Mouse (Mus musculus) macrophage (primary cell): ENCODE measurements around the gene A730049H05Rik. TPM values are rescaled to one million over a fixed set of nuclear protein-coding genes. Genes with fewer than 3 reads are reported as not detected.

ENCODE experiments used
- H3K27ac ChIP-seq: fragments of 350-480 bp; formaldehyde crosslinking; 2 replicates; pipeline ENCODE4 v1.9.0; 2021
- H3K36me3 ChIP-seq: fragments of 350-480 bp; formaldehyde crosslinking; 2 replicates; pipeline ENCODE4 v1.9.0; 2021; ENCODE audit errors: inconsistent target
- H3K4me3 ChIP-seq: fragments of 350-480 bp; formaldehyde crosslinking; 2 replicates; pipeline ENCODE4 v1.9.0; 2021; ENCODE audit errors: inconsistent target
- H3K79me2 ChIP-seq: fragments of 350-480 bp; formaldehyde crosslinking; 2 replicates; pipeline ENCODE4 v1.9.0; 2021; ENCODE audit errors: inconsistent target
- WGBS: methylation state at CpG from one replicate; pipeline ENCODE4 v1.1.7; 2026; ENCODE audit warnings: inconsistent platforms; ENCODE audit not compliant: missing documents; 5-methylcytosine and 5-hydroxymethylcytosine counted together
- polyA plus RNA-seq: library from polyadenylated mRNA; stranded (reverse); fragments of 250-400 nt; gene quantifications from 3 replicates; pipeline ENCODE4 v1.2.4, GENCODE M21; 2018; ENCODE audit warnings: inconsistent platforms

A730049H05Rik gene
- polyA plus RNA-seq, 1 experiment from 2014 or later: not detected

DNA sequence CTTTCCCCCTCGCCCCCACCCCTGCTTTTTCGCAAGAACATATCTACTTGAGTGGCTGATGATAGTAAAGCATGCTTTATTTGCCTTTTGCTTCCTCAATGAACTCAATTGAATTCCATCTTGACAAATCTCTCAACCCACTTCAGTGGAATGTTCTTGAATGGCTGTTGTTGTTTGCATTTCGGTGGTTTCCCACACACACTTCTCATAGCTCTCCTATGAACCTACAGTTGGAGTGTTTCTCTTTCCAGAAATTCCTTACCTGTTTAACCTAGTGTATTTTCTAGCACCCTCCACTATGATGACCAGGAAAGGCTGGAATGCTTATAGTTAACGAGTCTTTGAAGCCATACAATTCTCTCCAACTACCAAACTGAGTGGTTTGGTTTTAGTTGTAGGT is 38.6 kb downstream of the A730049H05Rik start:
- no peak overlapping the region for H3K27ac ChIP-seq
- WGBS: 93% methylated on average over 4 of the region's 4 CpGs
- no peaks in the 10 kb centered on the region for H3K36me3 ChIP-seq
- H3K4me3 ChIP-seq: no peak overlapping the region
- H3K79me2 ChIP-seq: no peaks in the 10 kb centered on the region

DNA sequence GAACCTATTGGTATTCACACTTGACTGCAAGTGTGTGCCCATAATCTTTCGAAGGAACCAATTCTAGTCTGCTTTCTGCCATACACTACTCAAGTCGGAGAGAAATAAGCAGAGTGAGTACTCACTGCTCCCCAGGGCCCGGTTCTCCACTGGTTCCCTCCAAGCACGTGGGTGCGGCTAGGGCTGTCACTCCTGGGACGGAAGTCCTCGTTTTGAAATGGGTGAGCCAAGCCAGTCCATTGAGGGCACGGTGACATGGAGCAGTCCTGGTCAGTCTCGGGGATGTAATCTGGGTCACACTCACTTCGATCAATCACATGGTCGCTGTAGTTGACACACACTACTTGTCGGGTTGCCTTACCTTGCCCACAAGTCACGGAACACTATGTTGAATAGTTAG is 41.5 kb downstream of the A730049H05Rik start:
- 93% methylated on average over 13 of the region's 13 CpGs for WGBS
- no peaks in the 10 kb centered on the region for H3K79me2 ChIP-seq

DNA sequence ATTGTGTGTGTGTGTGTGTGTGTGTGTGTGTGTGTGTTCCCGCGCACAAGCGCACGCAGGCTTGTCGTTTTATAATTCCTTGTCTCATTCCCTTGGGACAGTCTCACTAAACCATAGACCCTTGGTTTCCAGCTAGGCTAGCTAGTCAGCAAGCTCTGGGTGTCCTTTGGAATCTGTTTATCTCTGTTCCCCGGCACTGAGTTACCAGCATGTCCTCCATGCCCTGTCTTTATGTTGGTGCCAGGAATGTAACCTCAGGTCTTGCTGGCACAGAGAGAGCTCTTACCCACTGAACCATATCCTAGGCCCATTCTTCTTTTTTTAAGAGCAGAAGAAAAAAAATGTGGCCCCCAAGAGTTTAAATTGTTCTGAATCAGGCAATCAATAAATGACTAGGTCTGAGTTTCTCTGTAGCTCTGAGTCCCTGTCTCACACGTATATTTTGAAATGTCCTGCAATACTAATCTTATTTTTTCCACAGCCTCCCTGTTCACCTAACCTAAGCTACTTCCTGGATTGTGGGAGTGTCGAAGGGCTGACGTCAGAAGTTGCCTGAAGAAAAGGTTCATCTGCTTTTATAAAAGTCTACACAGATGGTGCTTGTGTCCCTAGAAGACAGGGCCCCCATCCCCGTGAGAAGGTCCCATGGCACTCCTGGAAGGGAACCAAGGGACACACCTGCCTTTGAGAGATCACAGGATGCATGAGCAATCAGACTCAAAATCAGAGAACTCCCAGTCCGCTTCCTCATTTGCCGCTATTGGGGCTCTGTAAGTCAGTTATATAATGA is 42.6 kb downstream of the A730049H05Rik start:
- 57% methylated on average over 8 of the region's 12 CpGs for WGBS
- H3K27ac ChIP-seq: no peak overlapping the region
- no peaks in the 10 kb centered on the region for H3K36me3 ChIP-seq
- H3K79me2 ChIP-seq: no peaks in the 10 kb centered on the region
- H3K4me3 ChIP-seq: no peak overlapping the region

More for the DNA sequence above, 41.5 kb downstream of the A730049H05Rik start:
- Histone ChIP-seq H3K4me3 (no peak overlapping the region), H3K27ac (no peak overlapping the region), H3K36me3 (no peaks in the 10 kb centered on the region)

DNA sequence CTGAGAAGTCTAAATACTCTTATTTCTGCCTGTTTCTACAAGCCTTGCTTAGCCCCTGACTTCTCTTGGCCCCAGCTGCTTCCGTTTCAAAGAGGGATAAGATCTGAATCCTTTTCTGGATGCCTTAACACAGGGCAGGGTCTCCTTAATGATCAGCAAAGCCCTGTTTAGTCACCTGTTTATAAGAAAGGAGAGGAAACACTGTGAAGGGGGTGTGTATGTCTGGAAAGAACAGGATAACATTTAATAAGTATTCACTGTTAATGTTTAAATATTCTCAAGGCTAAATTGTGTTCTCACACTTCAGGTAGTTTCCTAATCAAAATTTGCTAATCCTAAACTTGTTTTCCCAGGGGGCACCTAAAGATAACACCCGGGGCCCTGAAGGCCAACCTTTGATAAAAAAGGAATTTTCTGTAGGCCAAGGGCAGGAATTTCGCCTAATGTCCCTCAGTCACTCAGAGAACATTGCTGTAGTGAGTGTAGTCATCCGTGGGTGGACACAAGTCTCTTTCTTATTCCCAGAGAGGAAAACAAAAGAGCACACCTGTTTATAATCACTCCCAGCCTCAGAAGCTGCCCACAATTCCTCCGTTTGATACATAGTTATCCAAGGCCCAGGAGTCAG is 44.1 kb downstream of the A730049H05Rik start:
- H3K79me2 ChIP-seq: no peaks in the 10 kb centered on the region
- no peak overlapping the region for H3K4me3 ChIP-seq
- no peaks in the 10 kb centered on the region for H3K36me3 ChIP-seq
- 79% methylated on average over 5 of the region's 5 CpGs for WGBS
- no peak overlapping the region for H3K27ac ChIP-seq

DNA sequence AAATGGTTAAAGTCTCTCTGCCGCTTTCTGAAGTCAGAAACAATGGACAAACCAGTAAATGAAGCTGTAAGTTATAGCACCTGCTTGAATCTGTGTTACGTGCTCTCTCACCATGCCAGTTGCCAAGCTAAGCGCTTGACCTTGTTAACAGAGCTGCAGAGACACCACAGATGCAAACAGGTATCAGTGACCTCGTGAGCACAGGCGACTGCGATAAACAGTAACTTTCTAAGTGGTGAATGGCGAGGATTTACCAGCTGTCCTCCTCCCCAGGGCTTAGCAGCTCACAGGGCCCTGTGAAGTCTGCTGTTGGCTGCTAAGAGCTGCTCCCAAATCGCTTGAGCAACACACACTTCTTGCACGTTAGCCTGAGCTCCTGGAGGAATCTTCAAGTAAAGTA is 46.3 kb downstream of the A730049H05Rik start:
- Histone ChIP-seq H3K27ac (no peak overlapping the region), H3K4me3 (no peak overlapping the region), H3K79me2 (no peaks in the 10 kb centered on the region), H3K36me3 (no peaks in the 10 kb centered on the region)
- WGBS: 87% methylated on average over 9 of the region's 9 CpGs

DNA sequence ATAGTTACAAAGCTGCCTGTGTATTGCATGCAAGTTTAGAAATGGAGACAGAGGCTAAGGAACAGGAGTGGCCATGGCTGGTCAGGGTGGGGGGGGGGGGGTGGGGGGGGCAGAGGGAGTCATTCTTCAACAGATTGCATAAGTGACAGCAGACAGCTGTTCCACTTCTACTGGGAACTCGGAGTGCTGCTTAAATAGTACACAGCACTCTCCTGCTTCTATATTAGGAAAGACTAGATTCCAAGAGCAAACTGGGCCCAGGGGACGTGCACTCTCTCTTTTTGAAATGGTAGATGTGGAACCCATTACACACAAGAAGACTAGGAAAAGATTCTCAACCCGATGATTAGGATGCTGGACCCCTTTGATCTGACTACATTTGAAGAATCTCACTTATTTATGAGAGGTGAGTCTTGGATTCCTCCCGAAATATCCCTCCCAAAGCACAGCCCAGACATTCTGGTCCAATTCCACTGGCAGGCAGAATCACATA is 52.9 kb downstream of the A730049H05Rik start, which contains the start of gene Gm15737:
Gm15737 (plus strand) TSS at position 269 of the 493 bp plus-strand sequence.
- Histone ChIP-seq H3K4me3 (no peak within 1 kb of the TSS), H3K79me2 (no peaks in the 10 kb centered on the region), H3K27ac (no peak within 1 kb of the TSS), H3K36me3 (no peaks in the 10 kb centered on the region)
- 78% methylated on average over 3 of the region's 4 CpGs for WGBS

DNA sequence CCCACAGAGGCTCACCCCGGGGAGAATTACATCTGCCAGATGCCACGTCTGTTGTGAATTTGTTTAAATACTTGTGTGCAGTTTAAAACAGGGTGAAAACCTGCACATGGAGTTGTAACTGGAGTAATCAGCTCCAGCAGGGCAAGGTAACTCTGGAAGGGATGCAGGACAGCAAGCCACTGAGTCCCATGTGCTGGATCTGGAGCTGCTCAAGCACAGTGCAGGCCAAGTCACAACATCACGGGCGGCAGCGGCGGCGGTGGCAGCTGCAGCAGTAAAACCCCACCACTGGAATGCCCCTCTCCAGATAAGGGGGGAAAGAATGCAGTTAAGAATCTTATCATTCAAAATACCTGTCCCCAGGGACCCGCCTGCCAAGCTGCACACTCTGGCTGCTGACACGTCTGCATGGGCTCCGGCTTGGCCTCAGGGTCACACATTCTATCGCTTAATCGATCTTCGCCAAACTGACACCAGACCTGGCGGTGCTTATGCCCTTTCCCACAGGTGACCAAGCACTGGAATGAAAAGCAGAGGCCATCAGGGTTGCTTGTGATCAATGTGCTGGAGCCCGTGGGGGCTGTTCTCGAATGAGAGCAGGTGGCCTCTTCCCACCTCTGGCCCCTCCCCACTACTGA is 53.4 kb downstream of the A730049H05Rik start:
- H3K4me3 ChIP-seq: no peak overlapping the region
- no peaks in the 10 kb centered on the region for H3K36me3 ChIP-seq
- no peak overlapping the region for H3K27ac ChIP-seq
- no peaks in the 10 kb centered on the region for H3K79me2 ChIP-seq
- WGBS: 91% methylated on average over 16 of the region's 16 CpGs

DNA sequence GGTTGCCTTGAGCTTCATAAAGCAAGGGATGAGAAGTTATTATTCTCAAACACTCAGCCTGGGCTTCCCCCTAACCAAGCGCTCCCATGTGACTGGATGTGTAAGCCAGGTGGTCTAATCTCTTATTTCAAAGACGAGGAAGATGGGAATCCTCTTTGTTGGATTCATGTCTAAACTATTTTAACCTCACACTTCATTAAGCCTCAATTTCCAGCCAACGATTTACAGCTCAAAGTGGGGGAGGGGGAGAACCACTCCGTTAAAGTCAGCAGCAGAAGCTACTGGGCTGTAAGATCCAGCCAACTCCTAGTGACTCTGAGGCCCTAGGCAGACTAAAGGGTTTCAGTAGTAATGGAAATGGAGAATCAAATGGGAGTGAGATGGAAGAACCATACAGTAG is 55.5 kb downstream of the A730049H05Rik start:
- H3K27ac ChIP-seq: no peak overlapping the region
- 90% methylated on average over 4 of the region's 4 CpGs for WGBS

DNA sequence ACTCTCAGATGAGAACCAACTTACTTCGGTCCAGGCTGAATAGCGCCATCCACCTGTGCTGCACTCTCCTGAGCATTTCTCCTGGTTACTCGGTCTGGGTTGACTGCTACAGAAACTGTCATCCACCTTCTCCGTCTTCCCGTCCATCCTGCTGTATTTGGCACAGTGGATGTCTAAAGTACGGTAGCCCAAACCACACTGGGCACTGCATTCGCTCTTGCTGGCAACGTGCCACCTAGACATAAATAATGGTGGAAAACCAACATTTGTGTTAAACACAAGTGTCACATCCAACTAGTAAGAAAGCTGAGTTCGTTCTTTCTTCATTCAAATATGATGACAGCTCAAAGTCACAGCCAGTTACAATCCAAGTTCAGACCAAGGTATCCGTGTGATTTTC is 56.5 kb downstream of the A730049H05Rik start:
- Histone ChIP-seq H3K27ac (no peak overlapping the region), H3K79me2 (no peaks in the 10 kb centered on the region), H3K36me3 (no peaks in the 10 kb centered on the region), H3K4me3 (no peak overlapping the region)
- WGBS: 48% methylated on average over 10 of the region's 10 CpGs

More for the DNA sequence above, 55.5 kb downstream of the A730049H05Rik start:
- H3K79me2 ChIP-seq: no peaks in the 10 kb centered on the region
- H3K4me3 ChIP-seq: no peak overlapping the region
- no peaks in the 10 kb centered on the region for H3K36me3 ChIP-seq

DNA sequence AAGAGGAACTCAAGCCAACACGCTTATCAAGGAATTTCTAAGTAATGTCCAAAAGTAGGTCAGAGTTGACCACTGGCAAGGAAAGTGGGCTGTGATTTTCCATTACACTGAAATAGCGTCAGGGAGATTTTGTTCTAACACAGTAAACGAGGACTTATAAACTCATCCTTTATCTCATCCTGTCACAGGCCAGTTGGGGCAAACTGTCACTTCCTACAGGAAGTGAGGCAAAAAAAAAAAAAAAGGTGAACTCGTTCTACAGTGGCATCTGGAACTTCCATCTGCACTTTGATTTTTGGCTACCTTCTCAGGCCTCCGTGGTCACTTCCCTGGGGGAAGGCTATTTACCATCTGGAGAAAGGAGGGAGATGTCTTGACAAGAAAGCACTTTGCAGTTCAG is 58.6 kb downstream of the A730049H05Rik start:
- Histone ChIP-seq H3K27ac (no peak overlapping the region), H3K79me2 (no peaks in the 10 kb centered on the region), H3K36me3 (no peaks in the 10 kb centered on the region), H3K4me3 (no peak overlapping the region)
- WGBS: 6% methylated on average over 5 of the region's 5 CpGs

DNA sequence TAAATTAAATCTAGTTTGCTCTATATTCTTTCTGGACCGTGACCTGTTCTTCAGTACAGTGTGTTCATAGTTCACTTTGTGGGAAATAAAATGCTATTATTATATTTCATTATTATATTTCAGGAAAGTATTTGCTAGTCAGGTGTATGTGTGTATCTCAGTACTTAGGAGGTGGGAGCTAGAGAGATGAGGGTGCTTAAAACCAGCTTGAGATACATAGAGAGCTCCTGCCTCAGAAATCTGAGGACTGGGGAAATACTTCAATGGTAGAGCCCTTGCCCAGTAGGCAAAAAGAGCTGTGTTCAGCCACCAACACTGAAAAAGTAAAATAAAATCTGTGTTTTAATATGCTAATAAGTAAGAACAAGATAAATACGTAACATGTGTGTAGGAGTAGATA is 59.1 kb downstream of the A730049H05Rik start:
- WGBS: 97% methylated on average over 2 of the region's 2 CpGs
- Histone ChIP-seq H3K27ac (no peak overlapping the region), H3K79me2 (no peaks in the 10 kb centered on the region), H3K4me3 (no peak overlapping the region), H3K36me3 (no peaks in the 10 kb centered on the region)

DNA sequence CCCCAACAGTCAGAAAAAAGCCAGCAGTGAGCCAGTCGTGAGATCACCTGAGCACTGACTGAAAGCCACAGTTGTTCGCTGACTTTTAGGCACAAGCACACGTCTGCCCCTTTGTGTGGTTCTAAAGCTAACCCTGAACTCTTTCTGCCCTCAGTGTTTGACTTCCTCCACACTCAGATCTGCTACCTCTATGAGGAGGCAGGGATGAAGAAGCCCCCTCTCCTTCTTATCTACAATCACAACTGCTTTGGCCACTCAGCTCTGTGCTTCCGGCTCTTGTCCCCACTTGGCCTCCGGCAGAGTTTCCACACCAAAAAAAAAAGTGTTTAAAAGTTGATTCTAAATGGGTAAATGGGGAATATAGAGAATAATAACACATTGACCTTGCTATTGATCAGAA is 59.8 kb downstream of the A730049H05Rik start:
- 22% methylated on average over 5 of the region's 5 CpGs for WGBS
- H3K36me3 ChIP-seq: no peaks in the 10 kb centered on the region
- no peak overlapping the region for H3K4me3 ChIP-seq
- no peak overlapping the region for H3K27ac ChIP-seq
- no peaks in the 10 kb centered on the region for H3K79me2 ChIP-seq

DNA sequence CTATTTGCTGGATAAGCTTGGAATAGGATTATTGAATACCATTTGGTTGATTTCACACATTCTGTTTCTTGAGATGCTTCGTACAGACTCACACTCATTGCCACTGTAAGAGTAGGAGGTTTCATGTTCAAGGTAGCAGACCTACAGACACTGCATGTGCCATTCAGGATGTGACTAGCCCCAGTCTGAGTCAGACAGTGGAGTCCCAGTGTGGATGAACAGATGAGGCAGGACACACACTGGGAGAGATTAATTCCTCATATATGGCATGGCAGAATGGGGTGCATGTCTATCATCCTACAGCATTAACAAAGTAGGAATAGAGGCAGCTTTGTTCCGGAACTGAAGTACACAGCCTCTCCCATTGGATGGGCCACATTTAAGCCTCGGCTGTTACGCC is 61.0 kb downstream of the A730049H05Rik start:
- Histone ChIP-seq H3K36me3 (no peaks in the 10 kb centered on the region), H3K4me3 (no peak overlapping the region), H3K27ac (no peak overlapping the region), H3K79me2 (no peaks in the 10 kb centered on the region)
- WGBS: 92% methylated on average over 4 of the region's 4 CpGs

DNA sequence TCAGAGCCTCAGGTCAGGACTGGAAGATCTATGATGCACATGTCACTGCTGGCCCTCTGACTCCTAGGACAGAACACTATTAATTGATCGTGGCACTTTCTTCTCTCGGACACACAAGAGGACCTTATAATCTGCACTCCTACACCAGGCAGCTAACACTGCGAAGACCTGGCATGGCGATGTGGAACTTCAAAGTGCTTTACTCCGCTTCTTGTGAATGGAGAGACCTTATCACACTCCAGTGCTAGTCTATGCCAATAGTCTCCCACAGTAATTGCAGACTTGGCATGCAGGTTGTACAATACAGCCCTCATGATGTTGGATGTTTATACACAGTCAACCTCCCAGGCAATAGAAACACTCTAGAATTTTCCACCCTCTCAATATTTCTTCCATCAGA is 62.5 kb downstream of the A730049H05Rik start:
- Histone ChIP-seq H3K79me2 (no peaks in the 10 kb centered on the region), H3K27ac (no peak overlapping the region), H3K4me3 (no peak overlapping the region), H3K36me3 (no peaks in the 10 kb centered on the region)
- WGBS: 91% methylated on average over 5 of the region's 5 CpGs
